Mouse (Mus musculus): ENCODE measurements at regions not wholly inside any gene's neighbourhood (a gene's known extent, or its start where the extent isn't known, plus 50 kb on each side); places are given as distances from the start of the nearest gene placed in this dataset.

DNA sequence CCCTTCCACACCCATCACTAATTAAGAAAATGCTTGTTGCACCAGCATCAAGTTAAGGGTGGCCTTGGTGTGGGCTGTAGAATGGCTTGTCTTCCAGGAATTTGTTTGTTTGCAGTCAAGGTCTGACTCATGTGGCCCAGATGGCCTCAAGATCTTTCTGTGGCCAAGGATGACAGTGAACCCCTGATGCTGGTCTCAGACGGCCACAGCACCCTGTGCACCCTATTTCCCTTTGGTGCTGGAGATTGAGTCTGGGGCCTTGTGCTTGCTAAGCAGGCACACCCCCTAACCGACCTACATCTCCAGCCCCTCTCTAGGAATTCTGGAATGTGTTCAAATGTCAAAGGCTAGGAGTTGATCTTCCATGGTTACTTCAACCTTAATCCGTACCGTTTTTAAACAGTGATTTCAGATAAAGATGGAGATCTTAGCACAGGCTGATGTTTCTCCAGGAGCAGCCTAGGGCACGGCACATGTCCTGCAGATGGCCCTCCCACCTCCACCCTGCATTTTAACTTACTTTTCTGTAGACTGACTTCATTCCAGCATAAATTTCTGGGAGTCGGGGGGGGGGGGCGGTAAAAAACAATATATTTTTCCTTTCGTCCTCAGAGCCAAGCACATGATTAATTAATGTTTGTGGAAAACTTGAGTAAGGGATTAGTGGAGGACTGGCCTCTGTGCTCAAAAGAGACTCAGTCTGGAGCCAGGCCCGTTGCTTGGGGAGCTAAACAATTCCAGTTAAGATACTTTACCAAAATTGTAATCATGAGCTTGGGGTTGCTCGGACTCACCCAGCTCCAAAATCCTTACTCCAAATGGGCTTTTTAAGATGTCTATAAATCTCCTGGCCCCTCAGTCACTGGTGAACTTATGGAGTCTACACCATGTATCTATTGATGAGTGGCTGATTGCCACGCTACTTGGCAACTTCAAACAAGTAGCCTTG lies 95.0 kb upstream of the Supt20 start:
- in situ Hi-C loops (cut with MboI, MseI) = no loop called here

DNA sequence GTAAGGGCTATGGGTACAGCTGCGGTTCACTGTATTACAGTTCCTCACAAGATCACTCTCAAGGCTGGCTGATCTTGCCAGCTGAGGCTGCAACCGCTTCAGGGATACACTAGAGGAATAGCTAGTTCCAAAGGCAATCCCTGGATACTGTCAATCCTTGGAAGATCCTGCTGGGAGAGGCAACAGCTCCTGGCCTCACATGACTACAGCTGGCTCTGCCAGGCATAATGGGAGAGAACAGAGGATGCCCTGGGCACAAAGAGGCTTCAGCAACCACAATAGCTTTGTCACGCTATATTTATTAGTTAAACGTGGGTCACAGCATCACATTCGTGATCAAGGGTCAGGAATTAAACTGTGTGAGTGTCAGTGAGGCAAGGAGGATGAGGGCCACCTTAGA lies 94.3 kb upstream of the Supt20 start:
- in situ Hi-C loops (cut with MboI, MseI) = no loop called here

DNA sequence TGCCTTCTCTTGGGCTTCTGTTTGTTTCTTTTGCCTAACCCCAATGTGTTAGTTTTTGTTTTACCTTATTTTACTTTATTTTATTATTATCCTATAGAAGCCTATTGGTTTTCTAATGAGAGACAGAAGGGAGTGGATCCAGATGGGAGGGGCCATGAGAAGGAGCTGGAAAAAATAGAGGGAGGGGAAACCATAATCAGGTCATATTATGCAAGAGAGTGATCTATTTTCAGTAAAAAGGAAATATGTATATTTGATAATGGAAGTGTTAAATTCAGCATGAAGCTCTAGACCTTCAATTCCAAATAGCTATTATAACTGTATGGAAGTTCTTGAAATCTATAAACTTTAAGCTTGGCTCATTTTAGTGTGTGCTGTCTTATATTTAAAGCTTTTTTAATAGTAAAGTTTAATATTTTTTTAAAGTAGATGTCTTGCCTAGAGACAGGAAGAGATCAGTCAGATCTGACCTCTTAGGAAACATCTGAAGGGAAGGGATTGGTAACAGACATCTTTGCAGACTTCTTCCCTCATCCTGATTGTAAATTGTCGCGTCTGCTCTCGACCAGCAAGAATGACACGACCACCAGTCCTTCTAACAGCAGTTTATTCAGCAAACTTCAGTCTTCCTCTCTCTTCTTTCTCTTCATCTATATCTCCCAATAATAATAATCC lies 87.8 kb upstream of the Supt20 start:
- in situ Hi-C loops (cut with MboI, MseI) = no loop called here

DNA sequence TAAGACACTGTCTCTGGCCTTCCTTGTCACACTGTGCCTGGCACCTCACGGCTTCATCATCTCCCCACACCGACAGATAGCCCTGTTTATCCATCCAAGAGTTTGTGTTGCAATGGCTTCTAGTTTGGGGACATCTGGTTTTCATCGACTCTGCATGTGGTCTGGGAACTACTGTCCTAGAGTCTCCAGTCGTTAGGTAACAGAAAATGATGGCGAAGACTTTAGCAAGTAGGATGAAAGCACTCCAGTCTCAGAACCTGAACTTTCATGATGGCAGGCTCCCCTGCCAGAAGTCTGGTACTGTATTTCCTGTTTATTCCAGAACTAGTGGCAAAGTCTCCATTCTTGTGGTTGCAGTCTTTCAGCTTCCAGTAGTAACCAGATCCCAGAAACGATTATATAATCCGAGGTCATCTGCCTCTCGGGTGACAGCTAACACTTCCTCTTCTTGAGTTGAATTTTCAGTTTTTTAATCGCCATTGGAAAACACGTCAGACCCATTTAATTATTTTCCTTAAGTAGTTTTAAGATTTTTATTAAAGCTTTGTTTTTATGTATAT lies 81.1 kb upstream of the Supt20 start:
- in situ Hi-C loops (cut with MboI, MseI) = no loop called here

DNA sequence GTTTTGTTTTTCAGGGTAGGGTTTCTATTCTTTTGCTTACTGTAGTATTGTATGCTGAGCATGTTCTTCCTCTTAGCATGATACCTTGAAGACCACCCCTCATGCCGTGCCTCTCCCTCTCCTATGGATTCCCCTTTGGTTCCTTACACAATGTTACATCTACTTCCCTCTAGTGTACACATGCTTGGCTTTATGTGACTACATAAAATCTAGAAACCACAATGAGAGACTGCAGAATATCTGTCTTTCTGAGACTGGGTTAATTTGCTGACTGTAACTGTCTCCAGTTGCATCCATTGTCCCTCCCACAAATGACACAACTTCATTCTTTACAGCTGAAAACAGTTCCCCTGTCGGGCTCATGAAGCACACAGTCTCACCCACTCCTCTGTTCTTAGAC lies 78.8 kb upstream of the Supt20 start:
- in situ Hi-C loops (cut with MboI, MseI) = no loop called here

DNA sequence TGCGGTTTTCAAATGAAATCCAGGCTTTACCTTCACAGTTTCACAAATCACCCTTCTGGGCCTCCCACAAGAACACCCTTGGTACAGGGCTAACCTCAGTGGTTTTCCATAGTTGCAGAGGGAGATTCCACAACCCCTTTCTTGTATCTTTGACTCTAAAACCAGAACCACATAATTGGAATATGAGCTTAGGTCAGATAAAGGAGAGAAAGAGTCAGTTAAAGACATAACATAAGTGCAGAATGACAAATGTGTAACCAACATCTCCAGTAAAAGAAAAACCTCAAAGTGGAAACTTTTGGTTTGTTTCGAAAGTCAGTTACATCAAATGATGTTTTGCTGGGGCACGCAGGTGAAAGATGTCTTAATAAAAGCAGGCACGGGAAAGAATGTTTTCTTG lies 75.3 kb upstream of the Supt20 start:
- in situ Hi-C loops (cut with MboI, MseI) = no loop called here

DNA sequence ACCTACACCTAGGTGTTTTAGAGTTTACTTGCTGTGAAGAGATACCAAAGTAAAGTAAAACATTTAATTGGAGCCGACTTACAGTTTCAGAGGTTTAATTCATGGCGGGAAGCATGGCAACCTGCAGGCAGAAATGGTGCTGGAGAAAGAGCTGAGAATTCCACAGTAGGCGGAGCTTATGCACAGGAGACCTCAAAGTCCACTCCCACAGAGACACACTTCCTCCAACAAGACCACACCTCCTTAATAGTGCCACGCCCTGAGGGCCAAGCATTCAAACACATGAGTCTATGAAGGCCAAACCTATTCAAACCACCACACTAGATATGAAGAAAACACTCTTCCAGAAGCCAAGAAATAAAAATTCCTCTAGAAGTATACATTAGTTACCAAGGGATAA lies 74.3 kb upstream of the Supt20 start:
- in situ Hi-C loops (cut with MboI, MseI) = no loop called here

DNA sequence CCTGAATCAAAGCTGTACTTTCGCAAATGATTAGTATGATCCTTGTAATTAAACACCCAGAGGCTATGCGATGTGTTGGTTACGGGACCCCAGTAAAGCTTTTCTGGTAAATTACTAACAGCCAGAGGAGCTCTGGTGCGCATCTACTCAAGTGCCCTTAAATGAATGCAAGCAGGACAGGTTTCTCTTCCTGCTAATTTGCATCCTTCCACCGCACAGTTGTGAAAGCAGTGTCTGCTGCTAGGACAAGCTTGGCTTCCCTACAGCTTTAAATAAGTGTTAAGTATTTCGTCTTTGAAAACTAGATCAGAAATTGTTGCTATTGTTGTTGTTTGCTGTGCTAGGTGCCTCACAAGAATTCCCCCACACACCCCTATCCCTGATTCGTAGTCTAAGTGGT lies 62.4 kb upstream of the Supt20 start:
- in situ Hi-C loops (cut with MboI, MseI) = no loop called here

DNA sequence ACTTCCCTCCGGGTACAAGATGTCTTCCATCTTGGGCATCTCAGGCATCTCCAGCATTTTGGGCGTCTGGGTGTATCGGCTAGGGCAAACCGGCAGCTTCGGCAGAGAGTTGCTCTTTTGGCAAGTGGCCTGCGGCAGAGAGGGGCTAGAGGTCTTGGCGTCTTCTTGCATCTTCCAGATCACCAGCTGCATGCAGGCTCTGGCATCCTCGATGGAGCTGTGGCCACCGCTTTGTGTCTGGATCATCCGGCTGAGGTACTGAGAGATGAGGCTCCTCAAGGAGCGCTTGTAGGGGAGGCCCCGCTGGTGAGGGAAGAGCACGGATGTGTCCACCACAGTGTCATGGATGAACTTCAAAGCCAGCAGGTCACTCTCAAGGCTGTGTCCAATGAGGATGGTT lies 59.9 kb upstream of the Supt20 start:
- in situ Hi-C loops (cut with MboI, MseI) = no loop called here

DNA sequence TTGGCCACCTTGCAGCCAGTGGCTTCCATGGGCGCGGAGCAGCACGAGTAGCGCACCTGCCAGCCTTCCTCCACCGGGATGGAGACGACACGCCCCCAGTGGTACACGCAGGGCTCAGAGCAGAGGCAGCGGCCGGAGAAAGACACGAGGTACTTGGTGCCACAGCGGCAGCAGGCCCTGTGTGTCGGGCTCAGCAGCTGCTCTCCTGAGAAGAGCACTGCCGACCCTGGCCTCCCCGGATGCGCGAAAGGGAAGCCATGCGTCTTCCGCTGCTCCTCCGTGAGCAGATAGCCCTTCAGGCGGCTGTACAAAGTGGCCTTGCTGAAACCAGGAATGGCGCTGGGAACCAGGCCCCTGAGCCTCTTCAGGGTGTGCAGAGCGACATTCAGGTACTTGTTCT lies 59.2 kb upstream of the Supt20 start:
- in situ Hi-C loops (cut with MboI, MseI) = no loop called here

DNA sequence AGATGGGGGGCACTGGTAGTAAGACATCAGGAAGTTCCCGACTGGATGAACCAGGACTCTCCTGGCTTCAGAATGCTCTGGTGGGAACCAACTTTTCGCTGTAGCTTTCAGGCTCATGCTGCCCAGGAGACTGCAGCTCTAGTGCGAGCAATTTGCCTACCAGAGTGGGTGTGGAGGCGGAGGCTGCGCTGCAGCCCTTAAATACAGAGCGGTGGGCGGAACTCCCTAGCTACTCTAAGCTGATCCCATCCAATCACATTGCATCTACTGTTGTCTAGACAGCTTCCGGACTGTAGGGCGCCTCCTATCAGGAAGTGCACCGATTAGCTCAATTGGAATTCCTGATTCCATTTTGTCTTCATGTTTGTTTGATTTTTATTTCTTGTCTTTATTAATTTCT lies 58.2 kb upstream of the Supt20 start:
- in situ Hi-C loops (cut with MboI, MseI) = no loop called here
